Mouse (Mus musculus): ENCODE results near the gene Lrp4. TPM values are rescaled to one million over a fixed set of nuclear protein-coding genes. Genes with fewer than 3 reads are reported as not detected.

Gene Lrp4
- total RNA-seq (2014; rRNA removed; ENCODE audit: low replicate concordance), result 12.2 and 22.3 TPM in 2 replicates
- 2.7 and 2.8 TPM in 2 replicates for polyA plus RNA-seq (2015; fragmentation: Nextera tagmentation; extraction: Ambion mirVana)

- TF ChIP-seq CTCF (IDR thresholded peaks at IDR 0.05; ENCODE audit: low read depth), result no peak
- TF ChIP-seq EP300 (IDR thresholded peaks at IDR 0.05; ENCODE audit: low read depth), result no peak
- Histone ChIP-seq H3K9ac (replicated peaks; ENCODE audit: low read depth, low read length) (peak within 1 kb of the TSS; percentile 76), H3K4me2 (ENCODE audit: low read depth, low read length) (peak within 1 kb of the TSS; percentile 94), H3K36me3 (replicated peaks; ENCODE audit: control insufficient read depth, insufficient read depth, low read length) (no peaks in the 10 kb centered on the region), H3K27me3 (ENCODE audit: control insufficient read depth, insufficient read depth, low read length) (no peaks in the 10 kb centered on the region), H3K4me1 (ENCODE audit: control insufficient read depth, insufficient read depth) (peaks cover 36% of the 10 kb centered on the region), H3K9me3 (replicated peaks; ENCODE audit: control insufficient read depth, low read length) (no peaks in the 10 kb centered on the region), H3K27ac (ENCODE audit: low read depth) (peak within 1 kb of the TSS; percentile 85), H3K4me3 (ENCODE audit: low read depth, low read length) (peak within 1 kb of the TSS; percentile 82)
- ATAC-seq (ENCODE audit: insufficient read depth, low read depth), result peak; percentile 66
- under 1% methylated on average over 27 of the region's 36 CpGs for WGBS
- DNase-seq (ENCODE audit: low spot score), result peak; percentile 43
Observed at GRCm38 (mm10) chr2:91457259-91457655, at the start of gene Lrp4. Gene Lrp4 (plus strand): TSS chr2:91457511.

- Histone ChIP-seq H3K4me2 (ENCODE audit: low read depth, low read length) (no peak overlapping the region), H3K27me3 (ENCODE audit: control insufficient read depth, insufficient read depth, low read length) (no peaks in the 10 kb centered on the region), H3K4me3 (ENCODE audit: low read depth, low read length) (no peak overlapping the region), H3K4me1 (ENCODE audit: control insufficient read depth, insufficient read depth) (no peaks in the 10 kb centered on the region), H3K27ac (ENCODE audit: low read depth) (no peak overlapping the region), H3K9ac (replicated peaks; ENCODE audit: low read depth, low read length) (no peak overlapping the region), H3K36me3 (replicated peaks; ENCODE audit: control insufficient read depth, insufficient read depth, low read length) (no peaks in the 10 kb centered on the region), H3K9me3 (replicated peaks; ENCODE audit: control insufficient read depth, low read length) (no peaks in the 10 kb centered on the region)
- no peak for TF ChIP-seq CTCF (IDR thresholded peaks at IDR 0.05; ENCODE audit: low read depth)
- TF ChIP-seq EP300 (IDR thresholded peaks at IDR 0.05; ENCODE audit: low read depth), result no peak
- DNase-seq (ENCODE audit: low spot score), result no peak
- ATAC-seq (ENCODE audit: insufficient read depth, low read depth), result no peak
- WGBS, result 68% methylated on average over 2 of the region's 2 CpGs
Observed at GRCm38 (mm10) chr2:91408031-91408430, 49.3 kb upstream of the Lrp4 start.

- H3K4me2 ChIP-seq (ENCODE audit: low read depth, low read length), result no peak overlapping the region
- no peaks in the 10 kb centered on the region for H3K36me3 ChIP-seq (replicated peaks; ENCODE audit: control insufficient read depth, insufficient read depth, low read length)
- TF ChIP-seq CTCF (IDR thresholded peaks at IDR 0.05; ENCODE audit: low read depth) (no peak), EP300 (IDR thresholded peaks at IDR 0.05; ENCODE audit: low read depth) (no peak)
- H3K4me3 ChIP-seq (ENCODE audit: low read depth, low read length), result no peak overlapping the region
- no peaks in the 10 kb centered on the region for H3K9me3 ChIP-seq (replicated peaks; ENCODE audit: control insufficient read depth, low read length)
- 57% methylated on average over 2 of the region's 2 CpGs for WGBS
- H3K27me3 ChIP-seq (ENCODE audit: control insufficient read depth, insufficient read depth, low read length), result no peaks in the 10 kb centered on the region
- no peak overlapping the region for H3K9ac ChIP-seq (replicated peaks; ENCODE audit: low read depth, low read length)
- no peaks in the 10 kb centered on the region for H3K4me1 ChIP-seq (ENCODE audit: control insufficient read depth, insufficient read depth)
- no peak for DNase-seq (ENCODE audit: low spot score)
- ATAC-seq (ENCODE audit: insufficient read depth, low read depth), result no peak
- H3K27ac ChIP-seq (ENCODE audit: low read depth), result no peak overlapping the region
Observed at GRCm38 (mm10) chr2:91411473-91411872, 45.8 kb upstream of the Lrp4 start.

GRCm38 (mm10) chr2:91412361-91412760 is 45.0 kb upstream of the Lrp4 start:
- ATAC-seq (ENCODE audit: insufficient read depth, low read depth) (no peak), DNase-seq (ENCODE audit: low spot score) (no peak)
- Histone ChIP-seq H3K4me1 (ENCODE audit: control insufficient read depth, insufficient read depth) (no peaks in the 10 kb centered on the region), H3K36me3 (replicated peaks; ENCODE audit: control insufficient read depth, insufficient read depth, low read length) (no peaks in the 10 kb centered on the region), H3K27ac (ENCODE audit: low read depth) (no peak overlapping the region), H3K4me2 (ENCODE audit: low read depth, low read length) (no peak overlapping the region), H3K4me3 (ENCODE audit: low read depth, low read length) (no peak overlapping the region), H3K9me3 (replicated peaks; ENCODE audit: control insufficient read depth, low read length) (no peaks in the 10 kb centered on the region), H3K27me3 (ENCODE audit: control insufficient read depth, insufficient read depth, low read length) (no peaks in the 10 kb centered on the region), H3K9ac (replicated peaks; ENCODE audit: low read depth, low read length) (no peak overlapping the region)
- 75% methylated on average over 5 of the region's 5 CpGs for WGBS
- TF ChIP-seq CTCF (IDR thresholded peaks at IDR 0.05; ENCODE audit: low read depth), result no peak
- no peak for TF ChIP-seq EP300 (IDR thresholded peaks at IDR 0.05; ENCODE audit: low read depth)

GRCm38 (mm10) chr2:91413811-91414210 is 43.5 kb upstream of the Lrp4 start:
- no peaks in the 10 kb centered on the region for H3K9me3 ChIP-seq (replicated peaks; ENCODE audit: control insufficient read depth, low read length)
- 76% methylated on average over 1 of the region's 1 CpGs for WGBS
- H3K4me2 ChIP-seq (ENCODE audit: low read depth, low read length), result no peak overlapping the region
- ATAC-seq (ENCODE audit: insufficient read depth, low read depth) (no peak), DNase-seq (ENCODE audit: low spot score) (no peak)
- H3K4me1 ChIP-seq (ENCODE audit: control insufficient read depth, insufficient read depth), result no peaks in the 10 kb centered on the region
- no peaks in the 10 kb centered on the region for H3K27me3 ChIP-seq (ENCODE audit: control insufficient read depth, insufficient read depth, low read length)
- TF ChIP-seq CTCF (IDR thresholded peaks at IDR 0.05; ENCODE audit: low read depth), result no peak
- TF ChIP-seq EP300 (IDR thresholded peaks at IDR 0.05; ENCODE audit: low read depth), result no peak
- H3K36me3 ChIP-seq (replicated peaks; ENCODE audit: control insufficient read depth, insufficient read depth, low read length), result no peaks in the 10 kb centered on the region
- H3K9ac ChIP-seq (replicated peaks; ENCODE audit: low read depth, low read length), result no peak overlapping the region
- no peak overlapping the region for H3K4me3 ChIP-seq (ENCODE audit: low read depth, low read length)
- no peak overlapping the region for H3K27ac ChIP-seq (ENCODE audit: low read depth)

- Histone ChIP-seq H3K9ac (replicated peaks; ENCODE audit: low read depth, low read length) (no peak overlapping the region), H3K27me3 (ENCODE audit: control insufficient read depth, insufficient read depth, low read length) (no peaks in the 10 kb centered on the region), H3K9me3 (replicated peaks; ENCODE audit: control insufficient read depth, low read length) (no peaks in the 10 kb centered on the region), H3K4me3 (ENCODE audit: low read depth, low read length) (no peak overlapping the region), H3K4me1 (ENCODE audit: control insufficient read depth, insufficient read depth) (no peaks in the 10 kb centered on the region), H3K36me3 (replicated peaks; ENCODE audit: control insufficient read depth, insufficient read depth, low read length) (0 out of 2 replicates have a peak, but pooled peaks cover 8% of the 10 kb centered on the region), H3K4me2 (ENCODE audit: low read depth, low read length) (no peak overlapping the region), H3K27ac (ENCODE audit: low read depth) (no peak overlapping the region)
- no peak for ATAC-seq (ENCODE audit: insufficient read depth, low read depth)
- no peak for DNase-seq (ENCODE audit: low spot score)
- whole genome bisulfite sequencing, result 93% methylated on average over 5 of the region's 5 CpGs
- TF ChIP-seq EP300 (IDR thresholded peaks at IDR 0.05; ENCODE audit: low read depth), result no peak
- no peak for TF ChIP-seq CTCF (IDR thresholded peaks at IDR 0.05; ENCODE audit: low read depth)
Observed at GRCm38 (mm10) chr2:91421641-91422040, 35.7 kb upstream of the Lrp4 start.

All from heart, postnatal 0 days (tissue).